Mouse (Mus musculus): ENCODE results near the gene Ndufa13. TPM values are rescaled to one million over a fixed set of nuclear protein-coding genes. Genes with fewer than 3 reads are reported as not detected.

The Ndufa13 gene
- total RNA-seq, 2 experiments from 2014 or later: 152 to 159 TPM

Other genes starting within 250 kb of the Ndufa13 start
- gene Zfp964, start 248.1 kb downstream of the Ndufa13 start, total RNA-seq (2021): 1 to 10 TPM; 3.6 to 4.1 TPM
- 10 to 100 TPM; 14.8 to 16.3 TPM for gene Zfp869, start 191.8 kb downstream of the Ndufa13 start, total RNA-seq (2021)
- 1 to 10 TPM; 4.1 to 5.2 TPM for gene Zfp963, start 152.6 kb downstream of the Ndufa13 start, total RNA-seq (2021)
- 1 to 10 TPM in 1 of 2 experiments, under 1 TPM in 1; 0.81 to 1.8 TPM for gene Gm20422, start 127.7 kb downstream of the Ndufa13 start, total RNA-seq (2021)
- gene Atp13a1, start 111.4 kb downstream of the Ndufa13 start, total RNA-seq (2021): 10 to 100 TPM; 44.3 to 44.5 TPM
- gene Zfp866, start 111.4 kb downstream of the Ndufa13 start, total RNA-seq (2021): 10 to 100 TPM; 29.8 to 30.4 TPM
- gene Gmip, start 93.9 kb downstream of the Ndufa13 start, total RNA-seq (2021): 10 to 100 TPM; 19.2 to 20.5 TPM
- gene Lpar2, start 80.1 kb downstream of the Ndufa13 start, total RNA-seq (2021): 1 to 10 TPM in 1 of 2 experiments, under 1 TPM in 1; 0.74 to 1.0 TPM
- gene Pbx4, start 70.1 kb downstream of the Ndufa13 start, total RNA-seq (2021): 10 to 100 TPM; 17.1 to 19.7 TPM
- gene Cilp2, start 14.9 kb downstream of the Ndufa13 start, total RNA-seq (2021): 1 to 10 TPM; 1.6 to 2.4 TPM
- gene Tssk6, start 374 bp downstream of the Ndufa13 start, total RNA-seq (2021): under 1 TPM; 0.25 to 0.48 TPM
- 10 to 100 TPM; 19.8 to 24.6 TPM for gene Yjefn3, start 154 bp upstream of the Ndufa13 start, total RNA-seq (2021)
- 10 to 100 TPM; 30.7 to 38.7 TPM for gene Gatad2a, start 93.8 kb upstream of the Ndufa13 start, total RNA-seq (2021)
- 10 to 100 TPM; 81.4 to 85.3 TPM for gene Mau2, start 140.2 kb upstream of the Ndufa13 start, total RNA-seq (2021)
- gene Sugp1, start 140.3 kb upstream of the Ndufa13 start, total RNA-seq (2021): 10 to 100 TPM; 50.5 to 57.3 TPM
- 1 to 10 TPM; 1.9 to 3.1 TPM for gene Tm6sf2, start 170.4 kb upstream of the Ndufa13 start, total RNA-seq (2021)
- gene Hapln4, start 180.9 kb upstream of the Ndufa13 start, total RNA-seq (2021): 10 to 100 TPM; 29.7 to 35.4 TPM
- 100 to 1,000 TPM; 371 to 387 TPM for gene Ncan, start 218.3 kb upstream of the Ndufa13 start, total RNA-seq (2021)
- gene Nr2c2ap, start 228.8 kb upstream of the Ndufa13 start, total RNA-seq (2021): 10 to 100 TPM; 26.9 to 31.2 TPM
- 10 to 100 TPM in 1 of 2 experiments, 1 to 10 TPM in 1; 9.9 to 12.6 TPM for gene Rfxank, start 236.6 kb upstream of the Ndufa13 start, total RNA-seq (2021)
- 10 to 100 TPM; 42.0 to 44.1 TPM for gene Borcs8, start 236.9 kb upstream of the Ndufa13 start, total RNA-seq (2021)
- under 1 TPM; 0.29 to 0.41 TPM for gene Mef2b, start 237.2 kb upstream of the Ndufa13 start, total RNA-seq (2021)